13 mouse cellular contexts compared by ENCODE assay signal in the genomic region with DNA sequence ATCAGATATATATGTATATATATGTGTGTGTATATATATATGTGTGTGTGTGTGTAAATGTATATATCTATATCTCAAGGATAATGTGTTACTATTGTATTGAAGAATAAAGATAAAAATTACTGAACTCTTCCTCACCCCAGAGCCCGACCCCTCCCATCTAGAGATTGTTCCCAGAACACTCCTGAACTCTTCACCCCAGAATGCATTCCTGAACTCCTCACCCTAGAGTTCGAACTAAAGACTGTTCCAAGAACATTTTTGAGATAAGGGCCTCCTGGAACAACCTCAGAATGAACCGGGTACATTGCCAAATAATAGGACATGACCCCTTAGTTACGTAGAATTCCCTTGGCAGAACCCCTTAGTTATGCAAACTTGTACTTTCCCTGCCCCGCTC. TPM values are rescaled to one million over a fixed set of nuclear protein-coding genes. Genes with fewer than 3 reads are reported as not detected.
"Had no signal": no experiment of that assay in that cellular context is flagged by ENCODE, and none has a peak within 500 bp of the region (broad histone marks: within the 10 kb centered on the region; RNA-seq: fewer than 3 reads in every experiment).

No protein-coding gene starts in this region.

RNA-seq across cellular contexts. Expression of a gene that starts 57.7 kb away (rescaled TPM):
- total RNA-seq: neutrophil, adult 5-6 weeks had no signal
- polyA plus RNA-seq: neural tube, embryonic 13.5 days; neural tube, embryonic 14.5 days; neural tube, embryonic 15.5 days; small intestine, adult 2 months; spleen, adult 2 months; stomach, embryonic 14.5 days; stomach, embryonic 15.5 days; stomach, embryonic 16.5 days; stomach, postnatal 0 days; thymus, adult 2 months; thymus, postnatal 0 days; urinary bladder, adult 2 months had no signal
